Comparison of ENCODE assay signal across 10 mouse cellular contexts in genomic region chr3:60407906-60408305, GRCm38 (mm10).
A peak's percentile ranks its signal among the peaks of the same experiment; 100 is the strongest.
DNase-seq lines count a peak whose midpoint lies in the region; ATAC-seq and TF ChIP-seq lines count a peak whose summit lies in the region.
"Had no signal": no experiment of that assay in that cellular context is flagged by ENCODE, and none has a peak within 500 bp of the region (broad histone marks: within the 10 kb centered on the region; RNA-seq: fewer than 3 reads in every experiment).

No protein-coding gene starts in this region.

- H3K9me3 ChIP-seq in liver, postnatal 0 days (ENCODE audit: low read length): no peaks in the 10 kb centered on the region
- no peaks in the 10 kb centered on the region for H3K9me3 ChIP-seq in hindbrain, embryonic 12.5 days (replicated peaks)
- H3K9me3 ChIP-seq: heart, embryonic 13.5 days had no signal

- TF ChIP-seq CTCF in liver, postnatal 0 days (IDR thresholded peaks at IDR 0.05; ENCODE audit: low read depth): no peak

- H3K4me2 ChIP-seq in liver, postnatal 0 days (ENCODE audit: low read depth, low read length): peak overlapping the region; percentile 78
- no peak overlapping the region for H3K4me2 ChIP-seq in hindbrain, embryonic 12.5 days (replicated peaks)

- peaks cover 2% of the 10 kb centered on the region; the same call in 1 of the 2 replicates for H3K4me1 ChIP-seq in brown adipose tissue, adult 24 weeks (ENCODE audit: control insufficient read depth, insufficient read depth, insufficient read length, low read length)
- H3K4me1 ChIP-seq in liver, postnatal 0 days (ENCODE audit: insufficient read depth): no peaks in the 10 kb centered on the region
- no peaks in the 10 kb centered on the region for H3K4me1 ChIP-seq in hindbrain, embryonic 12.5 days

- no peak overlapping the region for H3K4me3 ChIP-seq in brown adipose tissue, adult 24 weeks (ENCODE audit: insufficient read depth, low read depth, low read length)
- H3K4me3 ChIP-seq in liver, postnatal 0 days (ENCODE audit: low read depth, low read length): no peak overlapping the region
- no peak overlapping the region for H3K4me3 ChIP-seq in hindbrain, embryonic 12.5 days

- H3K27me3 ChIP-seq in liver, postnatal 0 days (ENCODE audit: insufficient read depth, low read length): no peaks in the 10 kb centered on the region
- H3K27me3 ChIP-seq in hindbrain, embryonic 12.5 days: no peaks in the 10 kb centered on the region
- H3K27me3 ChIP-seq: heart, embryonic 13.5 days had no signal

- no peak overlapping the region; the same call in 1 of the 2 replicates for H3K9ac ChIP-seq in liver, postnatal 0 days (replicated peaks)
- no peak overlapping the region for H3K9ac ChIP-seq in hindbrain, embryonic 12.5 days
- H3K9ac ChIP-seq: hindbrain, embryonic 14.5 days had no signal

- H3K27ac ChIP-seq in brown adipose tissue, adult 24 weeks (replicated peaks; ENCODE audit: low read depth, low read length): peak overlapping the region; percentile 79
- peak overlapping the region; percentile 74 for H3K27ac ChIP-seq in liver, postnatal 0 days (ENCODE audit: low read depth)
- H3K27ac ChIP-seq in hindbrain, embryonic 12.5 days: no peak overlapping the region
- H3K27ac ChIP-seq: hindbrain, embryonic 14.5 days had no signal

- no peak for TF ChIP-seq EP300 in liver, postnatal 0 days (IDR thresholded peaks at IDR 0.05; ENCODE audit: low read depth)

- ATAC-seq in liver, postnatal 0 days: peak; percentile 76
- no peak for ATAC-seq in hindbrain, embryonic 12.5 days (ENCODE audit: low FRiP score)

- 48% methylated on average over 1 of the region's 1 CpGs for WGBS in liver, postnatal 0 days (ENCODE audit: insufficient replicate concordance)
- 77% methylated on average over 1 of the region's 1 CpGs for WGBS in hindbrain, embryonic 12.5 days

- peak; percentile 13 for DNase-seq in thymus, postnatal 0 days (ENCODE audit: low spot score)
- no peak for DNase-seq in thymus, postnatal 25 days
- no peak for DNase-seq in liver, postnatal 0 days
- no peak for DNase-seq in right cerebral cortex, postnatal 10 days (ENCODE audit: low spot score in 2 of 2)
- DNase-seq in right cerebral cortex, adult 2 months (ENCODE audit: low spot score in 2 of 2): no peak
- no peak for DNase-seq in cerebellum, postnatal 36 days

- H3K36me3 ChIP-seq in liver, postnatal 0 days (replicated peaks; ENCODE audit: insufficient read depth, low read length): no peaks in the 10 kb centered on the region
- H3K36me3 ChIP-seq in hindbrain, embryonic 12.5 days: no peaks in the 10 kb centered on the region
- H3K36me3 ChIP-seq: heart, embryonic 13.5 days had no signal
